Mouse (Mus musculus) frontal cortex, postnatal 36 days (tissue): Measurements from ENCODE around the gene Slc25a40.

Experiments
- DNase-seq, 2 experiments: peaks; one replicate each; pipeline ENCODE4 v3.0.0; 2022; ENCODE audit warnings: low spot score in 2 of 2

Slc25a40 gene

GRCm38 (mm10) chr5:8422157-8422931 is at the start of gene Slc25a40, which contains the start of gene Dbf4:
Gene Slc25a40, plus strand, starts transcription at chr5:8422850.
Gene Dbf4, minus strand, starts transcription at chr5:8422716.
- peak; percentile 87 to 90 for DNase-seq

GRCm38 (mm10) chr5:8373415-8373814 is 49.2 kb upstream of the Slc25a40 start:
- no peak for DNase-seq

- DNase-seq = no peak
These were observed 48.2 kb upstream of the Slc25a40 start for GRCm38 (mm10) chr5:8374297-8374906.

GRCm38 (mm10) chr5:8393891-8394583 is 28.6 kb upstream of the Slc25a40 start:
- DNase-seq = no peak

- peak in 1 of 2 experiments; percentile 26 for DNase-seq
These were observed 24.9 kb upstream of the Slc25a40 start for GRCm38 (mm10) chr5:8397587-8398249.

- no peak for DNase-seq
These were observed 13.9 kb upstream of the Slc25a40 start for GRCm38 (mm10) chr5:8408746-8409145.

GRCm38 (mm10) chr5:8416683-8417413 is 5.8 kb upstream of the Slc25a40 start:
- DNase-seq = no peak

- DNase-seq = no peak
These were observed 5.2 kb upstream of the Slc25a40 start for GRCm38 (mm10) chr5:8417443-8417842.

- DNase-seq = no peak
These were observed 1.2 kb upstream of the Slc25a40 start for GRCm38 (mm10) chr5:8421424-8421823.

- DNase-seq = peak in 1 of 2 experiments; percentile 6
These were observed 580 bp downstream of the Slc25a40 start for GRCm38 (mm10) chr5:8422932-8423928.

- no peak for DNase-seq
These were observed 1.5 kb downstream of the Slc25a40 start for GRCm38 (mm10) chr5:8424116-8424515.

GRCm38 (mm10) chr5:8425899-8426298 is 3.2 kb downstream of the Slc25a40 start:
- no peak for DNase-seq

GRCm38 (mm10) chr5:8437481-8438156 is 15.0 kb downstream of the Slc25a40 start:
- DNase-seq = no peak

GRCm38 (mm10) chr5:8439095-8439494 is 16.4 kb downstream of the Slc25a40 start:
- no peak for DNase-seq

- DNase-seq = no peak
These were observed 32.9 kb downstream of the Slc25a40 start for GRCm38 (mm10) chr5:8455565-8455964.

- DNase-seq = no peak
These were observed 33.9 kb downstream of the Slc25a40 start for GRCm38 (mm10) chr5:8456561-8456960.

- DNase-seq = no peak
These were observed 65.5 kb downstream of the Slc25a40 start for GRCm38 (mm10) chr5:8487989-8488700.

- DNase-seq = no peak
These were observed 66.1 kb downstream of the Slc25a40 start for GRCm38 (mm10) chr5:8488701-8489297.
